Mouse (Mus musculus) cerebellum, postnatal 36 days (tissue): ENCODE data around the gene Foxi3.
A peak's percentile ranks its signal among the peaks of the same experiment; 100 is the strongest.

ENCODE experiments used
- DNase-seq, 2 experiments: peaks; one replicate each; pipeline ENCODE4 v3.0.0; 2021 to 2022; ENCODE audit warnings: mixed read lengths in 2 of 2

The Foxi3 gene

DNA sequence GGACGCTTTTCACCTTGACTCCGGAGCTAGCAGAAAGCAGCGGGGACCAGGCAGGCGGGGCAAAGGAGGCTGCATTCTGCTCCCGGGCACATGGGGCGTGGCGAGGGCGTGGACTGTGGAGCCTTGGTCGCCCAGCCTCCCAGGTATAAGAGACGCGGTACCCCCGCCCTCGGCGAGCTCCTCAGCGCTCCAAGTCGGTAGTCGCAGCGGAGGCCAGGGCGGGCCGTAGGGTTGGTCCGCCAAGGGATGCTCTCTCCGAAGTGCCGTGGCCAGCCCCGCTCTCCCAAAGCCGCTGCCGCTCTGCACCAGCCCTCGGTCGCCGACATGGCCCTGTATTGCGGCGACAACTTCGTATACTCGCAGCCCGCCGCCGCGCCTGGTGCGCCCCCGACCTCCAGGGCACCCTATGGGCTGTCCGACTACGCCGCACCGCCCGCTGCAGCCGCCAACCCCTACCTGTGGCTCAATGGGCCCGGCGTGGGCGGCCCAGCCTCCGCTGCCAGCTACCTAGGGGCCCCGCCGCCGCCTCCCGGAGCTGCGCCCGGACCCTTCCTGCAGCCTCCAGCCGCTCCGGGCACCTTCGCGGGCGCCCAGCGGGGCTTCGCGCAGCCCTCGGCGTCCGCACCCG is at the start of gene Foxi3:
Foxi3 (plus strand) TSS at position 247 of the 628 bp plus-strand sequence.
- DNase-seq, result peak; percentile 10 to 12

DNA sequence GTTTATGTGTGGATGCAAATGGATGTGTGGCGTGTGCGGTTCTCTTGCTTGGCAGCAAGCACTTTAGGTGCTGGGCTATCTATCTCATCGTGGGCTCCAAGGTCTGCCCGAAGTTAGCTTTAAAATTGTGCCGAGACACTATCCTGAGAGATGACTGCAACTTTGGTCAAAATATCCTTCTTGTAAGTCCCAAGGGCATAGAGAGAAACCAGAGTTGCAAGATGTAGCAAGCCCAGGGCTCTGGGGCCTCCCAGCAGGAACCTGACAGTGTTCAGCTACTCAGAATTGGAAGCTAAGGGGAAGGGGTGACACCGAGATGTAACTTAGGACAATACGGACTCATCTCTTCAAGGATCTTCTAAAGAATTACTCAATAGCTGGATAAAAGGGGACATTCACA is 46.8 kb upstream of the Foxi3 start:
- DNase-seq, result no peak

DNA sequence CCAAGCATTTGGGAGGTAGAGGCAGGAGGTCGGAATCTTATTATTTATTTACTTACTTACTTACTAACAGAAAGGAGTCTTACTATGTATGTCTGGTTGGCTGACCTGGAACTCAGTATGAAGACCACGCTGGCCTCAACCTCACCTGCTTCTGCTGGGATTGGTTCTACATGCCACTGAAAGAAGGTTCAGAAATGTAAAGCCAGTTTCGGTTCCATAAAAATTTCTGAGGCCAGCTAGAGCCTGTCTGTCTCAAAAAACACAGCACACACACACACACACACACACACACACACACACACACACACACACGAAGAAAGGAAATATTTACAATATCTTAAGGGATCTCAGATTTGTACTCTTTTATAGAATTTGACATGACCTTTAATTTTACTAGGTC is 46.0 kb upstream of the Foxi3 start:
- DNase-seq, result no peak

DNA sequence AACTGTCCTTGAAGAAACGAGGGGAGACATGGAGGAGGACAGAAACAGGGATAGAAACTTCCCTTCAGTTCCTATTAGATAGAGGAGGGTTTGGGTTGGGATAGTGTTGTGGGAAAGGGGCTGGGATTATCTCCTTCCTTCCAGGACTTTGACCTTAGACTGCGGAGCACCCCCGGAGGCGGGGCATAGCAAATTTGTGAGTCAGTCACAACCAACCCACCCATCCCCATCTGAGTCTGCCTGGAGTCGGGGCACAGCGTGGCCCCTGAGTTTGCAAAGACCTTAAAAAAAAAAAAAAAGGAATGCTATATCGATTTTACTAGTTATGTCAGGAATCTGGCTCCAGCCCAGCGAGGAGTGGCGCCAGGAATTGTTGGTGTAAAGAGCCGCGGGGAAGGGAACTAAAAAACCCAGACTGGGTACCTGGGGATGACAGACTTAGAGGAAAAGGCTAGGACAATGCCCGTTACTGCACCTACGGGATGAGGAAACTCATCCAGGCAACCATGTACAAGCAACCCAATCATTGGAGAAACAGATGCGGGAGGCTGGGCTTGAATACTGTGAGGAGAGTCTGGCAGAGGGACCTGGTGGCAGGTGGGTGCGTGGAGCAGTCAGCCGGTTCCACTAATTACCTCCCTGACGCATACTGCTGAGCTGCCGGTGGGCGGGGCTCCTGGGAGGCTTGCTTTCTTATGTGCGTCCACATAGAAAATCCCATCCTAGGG is 44.5 kb upstream of the Foxi3 start:
- DNase-seq, result peak; percentile 66 to 83

DNA sequence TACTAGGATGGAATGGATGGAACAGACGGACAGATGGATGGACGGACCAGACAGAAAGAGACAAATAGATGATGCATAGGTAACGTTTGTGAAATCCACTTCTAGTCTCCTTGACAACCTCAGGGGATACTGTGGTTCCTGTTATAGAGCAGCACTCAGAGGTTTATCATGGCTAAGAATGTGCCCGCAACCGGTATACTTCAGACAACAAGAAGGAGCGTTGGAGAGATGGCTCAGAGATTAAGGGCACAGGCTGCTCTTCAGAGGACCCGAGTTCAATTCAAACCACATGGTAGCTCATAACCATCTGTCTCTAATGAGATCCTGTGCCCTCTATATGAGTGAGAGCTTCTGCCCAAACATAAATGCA is 44.0 kb upstream of the Foxi3 start:
- no peak for DNase-seq

DNA sequence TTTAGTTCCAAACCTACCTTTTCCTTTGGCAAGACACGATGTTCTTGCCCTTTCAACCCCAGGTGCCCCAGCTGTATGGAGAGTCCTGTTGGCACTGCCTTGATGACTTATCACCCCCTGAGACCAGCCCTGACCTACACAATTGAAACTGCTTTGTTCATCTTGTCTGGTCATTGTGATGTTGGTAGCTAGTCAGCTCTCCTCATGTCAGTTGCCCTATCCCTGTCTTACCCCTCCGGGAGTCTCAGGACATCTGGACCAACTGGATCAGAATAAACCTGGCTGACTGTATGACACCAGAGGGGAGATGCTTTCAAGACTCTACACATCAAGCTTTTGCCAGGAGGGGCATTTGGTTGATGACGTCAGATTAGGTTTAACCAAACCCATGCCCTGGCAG is 37.5 kb upstream of the Foxi3 start, which contains the start of gene Tex37:
Tex37 (minus strand) TSS at position 101 of the 400 bp plus-strand sequence.
- DNase-seq, result no peak

DNA sequence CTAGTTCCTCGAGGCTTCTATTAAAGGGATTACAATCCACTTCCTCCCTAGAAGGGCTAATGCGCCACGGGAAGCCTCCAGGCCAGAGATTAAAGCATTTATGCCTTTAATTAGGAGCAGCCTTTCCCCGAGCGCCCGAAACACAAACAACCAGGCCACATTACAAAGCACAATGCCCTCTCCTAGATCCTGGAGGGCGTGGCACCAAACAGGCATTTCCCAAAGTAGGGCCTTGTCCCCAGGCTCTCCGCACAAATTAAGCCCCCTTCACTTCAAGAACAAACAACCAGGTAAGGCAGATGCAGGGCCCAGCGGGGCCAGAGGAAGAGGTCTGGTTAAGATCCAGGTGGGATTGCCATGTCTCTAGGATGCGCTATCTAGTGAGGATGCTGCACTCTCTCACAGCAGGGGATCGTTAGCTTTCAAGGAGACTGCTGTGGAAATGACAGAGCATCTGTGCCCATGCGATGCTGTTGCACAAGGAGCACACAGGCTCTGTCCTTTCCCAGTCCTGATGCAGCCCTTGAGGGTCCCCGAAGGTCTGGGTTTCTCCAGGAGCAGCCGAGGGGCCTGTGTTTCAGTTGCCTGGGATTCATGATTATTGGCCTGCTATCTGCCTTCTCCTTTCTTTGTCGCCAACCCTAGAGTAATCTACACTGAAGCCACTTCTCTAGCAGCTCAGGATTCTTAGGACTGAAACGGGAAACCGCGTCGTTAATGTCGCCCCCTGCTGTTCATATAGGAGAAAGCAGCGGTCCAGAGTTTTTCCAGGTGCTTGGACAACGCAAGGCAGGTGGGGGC is 34.9 kb upstream of the Foxi3 start:
- DNase-seq, result peak; percentile 53 to 64

DNA sequence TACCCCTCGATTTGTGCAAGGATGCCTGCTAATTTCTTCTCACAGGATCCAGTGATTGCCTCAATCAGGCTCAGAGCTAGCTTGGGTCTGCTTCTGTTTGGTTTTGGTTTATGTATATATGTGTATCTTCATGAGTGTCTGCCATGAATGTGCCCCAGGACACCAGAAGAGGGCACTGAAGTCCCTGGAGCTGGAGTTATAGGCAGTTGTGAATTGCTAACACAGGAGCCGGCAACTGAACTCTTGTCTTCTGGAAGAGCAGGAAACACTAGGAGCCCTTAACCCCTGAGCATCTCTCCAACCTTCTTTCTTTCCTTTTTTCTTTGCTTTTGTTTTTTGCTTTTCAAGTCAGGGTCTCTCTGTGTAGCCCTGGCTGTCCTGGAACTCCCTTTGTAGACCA is 24.5 kb upstream of the Foxi3 start:
- no peak for DNase-seq

DNA sequence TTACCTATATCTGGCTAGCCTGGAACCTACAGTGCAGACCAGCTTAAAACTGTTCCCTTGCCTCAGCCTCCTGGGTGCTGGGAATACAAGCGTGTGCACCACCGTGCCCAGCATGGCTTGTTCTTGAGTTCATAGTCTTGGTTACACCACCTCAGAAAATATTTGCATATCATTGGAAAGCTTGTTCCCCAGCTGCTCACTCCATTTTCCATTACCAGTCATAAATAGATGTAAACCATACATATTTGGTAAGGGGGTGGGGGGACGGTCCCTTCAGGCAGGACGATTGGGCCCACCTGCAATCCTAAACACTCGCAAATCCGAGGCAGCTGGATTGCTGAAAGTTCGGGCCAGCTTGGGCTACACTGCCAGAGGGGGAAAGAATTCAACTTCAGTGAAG is 3.1 kb upstream of the Foxi3 start:
- DNase-seq, result no peak

DNA sequence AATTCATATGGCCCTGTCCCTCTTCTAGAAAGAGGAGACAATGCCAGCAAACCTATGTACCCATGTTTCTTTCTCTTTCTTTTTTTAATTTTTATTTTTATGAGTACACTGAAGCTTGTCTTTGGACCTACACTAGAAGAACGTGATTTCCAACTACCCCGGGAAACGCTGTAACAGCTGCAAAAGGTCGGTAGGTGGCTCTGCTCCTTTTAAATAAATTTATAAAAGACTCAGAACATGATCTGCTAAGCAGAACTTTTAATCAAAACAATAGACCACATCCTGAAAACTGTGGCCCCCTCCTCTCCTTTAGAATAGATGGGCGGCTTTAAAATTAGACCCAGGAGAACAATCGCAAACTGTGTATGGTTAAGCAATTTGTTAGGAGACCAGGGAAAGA is 2.3 kb upstream of the Foxi3 start:
- peak in 1 of 2 experiments; percentile 17 for DNase-seq

DNA sequence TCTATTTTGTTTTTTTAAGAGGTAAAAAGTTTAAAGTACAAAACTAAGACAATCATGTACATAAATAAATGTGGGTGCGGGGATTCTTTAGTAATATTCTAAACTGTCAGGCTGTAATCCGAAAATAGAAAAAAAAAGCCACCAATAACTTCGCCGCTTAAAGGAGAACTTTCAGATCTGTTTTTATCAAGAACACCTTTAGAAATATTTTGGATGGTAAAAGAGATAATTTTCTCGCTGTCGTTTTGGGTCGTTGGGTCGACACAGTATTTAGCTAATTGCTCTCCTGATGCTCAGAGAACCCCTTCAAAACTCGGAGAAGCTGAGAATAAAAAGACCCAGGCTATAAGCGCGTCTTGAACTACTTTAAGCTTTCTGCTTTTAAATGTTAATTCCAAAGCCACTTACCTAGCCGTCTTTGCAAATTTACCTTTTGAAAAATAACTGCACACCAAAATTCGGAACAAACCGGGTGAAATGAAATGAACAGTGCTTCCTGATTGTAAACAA is 985 bp upstream of the Foxi3 start:
- DNase-seq, result peak in 1 of 2 experiments; percentile 10

DNA sequence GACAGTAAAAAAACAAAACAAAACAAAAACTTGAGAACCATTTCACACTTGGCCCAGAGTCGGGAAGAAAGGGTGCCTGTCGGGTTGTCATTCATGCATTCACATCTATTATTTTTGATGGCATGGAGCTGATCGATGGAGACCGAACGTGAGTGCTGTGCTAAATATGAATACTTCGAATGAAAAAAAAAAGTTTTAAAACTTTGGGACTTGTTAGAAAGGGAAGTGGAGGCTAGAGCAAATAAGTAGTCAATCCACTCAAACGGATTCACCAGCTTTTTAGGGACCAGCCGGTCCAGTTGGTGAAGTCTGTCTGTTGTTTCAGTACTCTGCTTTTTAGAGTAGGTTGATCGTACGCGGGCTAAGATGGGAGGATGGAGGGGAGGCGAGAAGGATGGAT is 490 bp upstream of the Foxi3 start:
- DNase-seq, result peak in 1 of 2 experiments; percentile 2

DNA sequence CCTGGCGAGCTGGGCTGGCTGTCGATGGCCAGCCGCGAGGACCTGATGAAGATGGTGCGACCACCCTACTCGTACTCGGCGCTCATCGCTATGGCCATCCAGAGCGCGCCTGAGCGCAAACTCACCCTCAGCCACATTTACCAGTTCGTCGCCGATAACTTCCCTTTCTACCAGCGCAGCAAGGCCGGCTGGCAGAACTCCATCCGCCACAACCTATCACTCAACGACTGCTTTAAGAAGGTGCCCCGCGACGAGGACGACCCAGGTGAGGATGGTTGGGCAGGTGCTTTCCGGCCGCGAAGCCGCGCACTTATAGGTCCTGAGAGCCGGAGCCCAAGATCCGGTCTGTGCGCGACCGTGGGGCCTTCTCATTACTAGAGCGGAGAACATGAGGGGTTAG is 605 bp downstream of the Foxi3 start:
- peak; percentile 2 to 4 for DNase-seq

DNA sequence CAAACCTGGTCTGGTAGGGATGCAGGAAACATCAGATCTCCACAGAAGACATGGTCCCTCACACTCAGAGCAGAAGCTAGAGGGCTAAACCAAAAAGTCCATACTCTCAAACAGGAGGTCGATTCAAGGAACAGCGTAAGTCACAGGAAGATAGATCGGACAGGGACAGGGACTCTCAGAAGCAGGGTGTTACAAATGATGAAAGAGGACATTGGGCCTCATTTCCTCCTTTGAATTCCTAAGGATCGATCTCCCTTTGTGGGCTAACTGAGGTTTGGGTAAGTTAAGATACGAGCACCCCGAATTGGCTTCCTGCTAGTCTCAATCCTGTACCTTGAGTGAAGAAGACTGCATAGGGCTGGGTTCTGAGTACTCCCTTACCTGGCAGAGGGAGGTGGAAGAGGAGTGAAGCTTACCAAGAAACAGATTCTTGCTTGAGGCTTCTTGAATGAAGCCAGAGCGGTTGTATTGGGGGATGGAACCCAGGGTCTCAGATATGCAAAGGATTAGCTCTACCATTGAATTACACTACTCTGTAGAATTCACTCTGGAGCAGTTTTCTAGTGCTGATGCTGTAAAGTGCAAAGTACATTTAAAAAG is 1.1 kb downstream of the Foxi3 start:
- DNase-seq, result no peak

DNA sequence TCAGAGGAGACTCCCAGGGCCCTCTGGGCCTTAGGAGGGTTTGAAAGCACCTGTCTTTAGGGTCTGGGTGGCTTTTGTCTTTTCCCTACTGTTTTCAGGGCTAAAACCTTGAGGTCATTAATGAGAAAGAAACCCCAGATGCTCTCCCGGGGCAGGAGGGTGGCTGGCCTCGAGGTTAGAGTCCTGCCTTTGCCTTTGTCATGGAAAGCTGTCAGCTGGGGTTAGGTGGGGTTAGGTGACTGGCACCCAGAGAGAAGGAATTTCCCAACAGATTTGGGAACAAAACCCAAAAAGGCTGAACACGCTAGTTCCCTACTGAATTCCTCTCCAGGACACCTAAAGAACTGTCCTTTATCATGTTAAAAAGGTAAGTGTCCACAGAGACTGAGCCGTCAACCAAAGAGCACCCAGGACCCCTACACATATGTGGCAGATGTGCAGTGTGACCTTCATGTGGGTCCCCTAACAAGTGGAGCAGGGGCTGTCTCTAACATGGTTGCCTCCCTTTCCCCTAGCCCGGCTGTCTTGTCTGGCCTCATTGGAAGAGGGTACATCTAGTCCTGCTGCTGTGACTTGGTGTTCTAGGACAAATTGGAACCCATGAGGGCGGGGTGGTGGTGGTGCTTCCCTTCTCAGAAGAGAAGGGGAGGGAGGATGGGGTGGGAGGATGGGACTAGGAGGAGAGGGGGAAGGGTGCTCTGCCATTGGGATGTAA is 7.9 kb downstream of the Foxi3 start:
- no peak for DNase-seq

DNA sequence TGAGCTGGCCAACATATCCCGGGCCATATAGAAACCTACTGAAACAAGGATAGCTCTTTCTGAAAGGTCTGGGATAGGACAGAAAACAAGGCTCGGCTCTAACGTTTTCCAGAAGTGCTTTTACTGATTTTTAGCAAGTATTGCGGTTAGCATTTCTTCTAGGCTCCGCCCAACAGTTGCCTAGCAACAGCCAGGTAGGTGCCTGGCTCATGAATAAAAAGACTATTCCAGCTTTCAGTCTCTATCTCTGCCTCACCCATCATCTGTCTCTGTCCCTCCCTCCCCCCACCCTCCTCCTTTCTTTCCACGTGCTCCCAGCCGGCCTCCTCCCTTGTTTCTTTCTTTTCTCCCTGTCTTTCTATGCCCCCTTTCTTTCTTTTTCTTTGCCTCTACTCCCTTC is 9.4 kb downstream of the Foxi3 start:
- no peak for DNase-seq

DNA sequence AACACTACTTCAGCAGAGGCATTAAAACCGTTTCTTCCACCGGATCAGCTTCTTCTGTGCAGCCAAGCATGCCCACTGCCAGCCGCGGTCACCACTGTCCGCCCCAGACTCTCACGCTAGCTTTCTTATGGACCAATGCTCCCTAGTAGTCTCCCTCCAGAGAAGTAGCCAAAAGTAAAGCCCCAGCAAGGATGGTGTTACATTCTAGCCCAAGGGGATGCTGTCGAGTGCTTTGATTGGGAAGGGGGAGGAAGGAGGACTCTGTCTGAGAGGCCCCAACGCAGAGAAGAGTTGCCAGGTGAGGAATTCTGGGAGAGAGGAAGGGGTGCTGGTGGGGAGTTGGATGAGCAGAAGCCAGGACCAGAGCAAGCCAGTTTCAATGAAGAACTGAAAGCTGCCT is 11.1 kb downstream of the Foxi3 start:
- no peak for DNase-seq

DNA sequence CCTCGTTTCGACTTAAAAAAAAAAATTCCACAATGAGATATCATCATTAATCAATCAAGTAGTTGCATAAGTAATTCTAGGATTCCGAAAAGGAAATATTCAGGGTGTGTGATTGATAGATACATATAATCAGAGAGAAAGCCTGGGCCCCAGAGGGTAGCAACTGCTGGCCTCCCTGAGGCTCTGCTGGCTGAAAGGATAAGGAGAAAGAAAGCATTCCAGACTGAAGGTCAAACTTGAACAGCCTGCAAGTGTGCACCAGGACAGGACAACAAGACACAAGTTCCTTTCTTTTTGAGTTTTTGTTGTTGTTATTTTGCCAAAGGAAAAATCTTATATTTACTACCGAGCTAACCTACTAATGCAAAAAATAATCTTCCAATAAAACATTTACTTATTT is 12.0 kb downstream of the Foxi3 start:
- no peak for DNase-seq

DNA sequence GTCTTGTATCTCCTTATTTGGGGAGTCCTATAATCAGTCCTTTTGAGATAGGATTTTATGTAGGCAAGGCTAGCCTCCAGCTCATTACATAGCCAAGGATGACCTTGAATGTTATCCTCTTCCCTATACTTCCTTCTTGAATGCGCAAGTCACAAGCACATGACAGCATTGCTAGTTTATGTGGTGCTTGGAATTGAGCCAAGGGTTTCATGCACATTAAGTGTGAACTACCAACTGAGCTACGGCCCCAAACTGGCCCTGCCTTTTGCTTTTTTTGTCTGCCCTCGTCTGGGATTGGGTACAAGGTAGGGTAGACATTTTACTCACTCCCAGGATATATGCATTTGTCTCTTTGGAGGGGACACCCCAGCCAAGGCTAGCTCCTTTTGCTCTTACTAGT is 16.7 kb downstream of the Foxi3 start:
- no peak for DNase-seq

DNA sequence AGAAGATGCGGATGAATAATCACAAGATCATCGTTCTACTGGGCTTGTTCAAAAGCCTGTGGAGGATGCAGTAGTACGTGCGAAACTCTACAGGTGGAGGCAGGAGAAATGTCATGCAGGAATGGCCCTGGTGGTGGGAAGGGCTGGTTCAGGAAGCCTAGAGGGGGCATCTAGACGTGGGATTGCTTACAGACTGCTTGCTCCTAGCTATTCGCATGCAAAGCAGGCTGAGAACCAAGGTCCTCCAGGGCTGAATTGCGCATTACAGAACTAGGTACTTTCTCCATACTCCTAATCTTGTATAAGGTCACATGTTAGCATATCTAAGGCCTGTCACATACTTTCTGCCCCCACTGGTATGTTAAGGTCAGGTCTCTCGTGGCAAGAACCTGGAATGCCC is 24.7 kb downstream of the Foxi3 start:
- no peak for DNase-seq

DNA sequence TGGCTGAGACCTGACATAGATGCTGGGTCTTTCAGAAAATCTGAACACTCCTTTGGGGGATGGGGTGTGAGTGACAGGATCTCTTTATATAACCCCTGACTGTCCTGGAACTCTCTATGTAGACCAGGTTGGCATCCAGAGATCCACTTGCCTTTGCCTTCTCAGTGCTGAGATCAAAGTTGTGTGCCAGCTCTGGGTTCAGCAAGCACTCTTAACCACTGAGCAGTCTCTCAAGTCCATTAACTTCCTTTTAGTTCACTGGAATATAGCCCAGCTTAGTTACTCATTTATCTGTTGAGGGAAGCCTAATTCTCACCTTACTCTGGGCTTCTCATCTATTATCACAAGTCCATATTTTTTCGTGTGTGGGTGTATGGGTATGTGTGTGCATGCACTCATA is 26.1 kb downstream of the Foxi3 start:
- DNase-seq, result no peak

DNA sequence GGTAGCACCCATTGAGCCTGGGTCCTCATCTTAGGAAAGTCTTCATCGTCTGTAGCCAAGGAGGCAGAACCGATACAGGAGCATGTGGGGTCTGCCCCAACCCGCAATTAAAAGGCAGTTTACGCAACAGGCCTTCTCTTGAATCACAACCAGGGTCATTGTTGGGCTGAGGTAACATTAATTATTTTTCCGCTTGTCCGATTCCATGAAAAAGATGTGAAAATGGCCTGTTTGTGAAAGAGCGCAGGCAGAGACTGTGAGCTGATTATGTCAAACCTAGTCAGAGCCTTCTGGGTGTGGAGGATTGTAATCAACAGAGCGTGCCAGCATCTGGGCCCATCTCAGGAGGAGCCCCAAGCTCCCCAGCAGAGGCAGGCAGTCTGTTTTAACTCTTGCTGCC is 30.4 kb downstream of the Foxi3 start:
- no peak for DNase-seq
